Mouse (Mus musculus) gastrocnemius, postnatal 10 days (tissue): Measurements from ENCODE around the gene BC004004. TPM values are rescaled to one million over a fixed set of nuclear protein-coding genes. Genes with fewer than 3 reads are reported as not detected.

Experiments used
- DNase-seq: peaks from one replicate; pipeline ENCODE4 v3.0.0; 2021; ENCODE audit warnings: mixed read lengths
- total RNA-seq, 2 experiments: library from RNA; stranded (reverse); gene quantifications; 2 replicates each; pipeline ENCODE4 v1.2.3; 2021

The BC004004 gene
- total RNA-seq, 2 experiments from 2014 or later: 115 to 118 TPM

- DNase-seq: no peak
Observed at GRCm38 (mm10) chr17:29322603-29322962, 54.0 kb downstream of the BC004004 start.

- DNase-seq: no peak
Observed at GRCm38 (mm10) chr17:29323625-29324024, 55.0 kb downstream of the BC004004 start.

GRCm38 (mm10) chr17:29325831-29326230 lies 57.2 kb downstream of the BC004004 start:
- no peak for DNase-seq

GRCm38 (mm10) chr17:29326531-29327529 lies 58.2 kb downstream of the BC004004 start:
- peak; percentile 40 for DNase-seq

- DNase-seq: no peak
Observed at GRCm38 (mm10) chr17:29327691-29328090, 59.1 kb downstream of the BC004004 start.

- no peak for DNase-seq
Observed at GRCm38 (mm10) chr17:29330221-29330620, 61.6 kb downstream of the BC004004 start.

- DNase-seq: no peak
Observed at GRCm38 (mm10) chr17:29330671-29331410, 62.3 kb downstream of the BC004004 start.

GRCm38 (mm10) chr17:29332186-29332685 lies 63.6 kb downstream of the BC004004 start:
- no peak for DNase-seq

GRCm38 (mm10) chr17:29336266-29336990 lies 67.8 kb downstream of the BC004004 start:
- DNase-seq: no peak

GRCm38 (mm10) chr17:29337979-29338823 lies 69.6 kb downstream of the BC004004 start:
- no peak for DNase-seq

- DNase-seq: no peak
Observed at GRCm38 (mm10) chr17:29339170-29339768, 70.7 kb downstream of the BC004004 start.

- no peak for DNase-seq
Observed at GRCm38 (mm10) chr17:29340406-29341261, 72.0 kb downstream of the BC004004 start.

- DNase-seq: no peak
Observed at GRCm38 (mm10) chr17:29341591-29342003, 73.0 kb downstream of the BC004004 start.

GRCm38 (mm10) chr17:29342010-29342910 lies 73.7 kb downstream of the BC004004 start:
- DNase-seq: peak; percentile 67

- DNase-seq: no peak
Observed at GRCm38 (mm10) chr17:29343241-29343640, 74.7 kb downstream of the BC004004 start.

- no peak for DNase-seq
Observed at GRCm38 (mm10) chr17:29345272-29345671, 76.7 kb downstream of the BC004004 start.

- DNase-seq: no peak
Observed at GRCm38 (mm10) chr17:29346496-29347125, 78.0 kb downstream of the BC004004 start.

- peak; percentile 48 for DNase-seq
Observed at GRCm38 (mm10) chr17:29347126-29347644, 78.6 kb downstream of the BC004004 start.
